Mouse (Mus musculus) ES-E14 (cell line): Measurements from ENCODE around the gene Rrm1.

Source experiments
- CHD2 ChIP-seq: IDR thresholded peaks from 2 replicates; pipeline ENCODE4 v1.6.1; 2014; ENCODE audit warnings: mild to moderate bottlenecking, low read depth, low read length, inconsistent platforms
- HCFC1 ChIP-seq: IDR thresholded peaks from 2 replicates; pipeline ENCODE4 v1.6.1; 2012; ENCODE audit warnings: low read length, inconsistent platforms, borderline replicate concordance; ENCODE audit not compliant: insufficient read depth
- MAFK ChIP-seq: IDR thresholded peaks from 2 replicates; pipeline ENCODE4 v1.6.1; 2014; ENCODE audit warnings: mild to moderate bottlenecking, low read depth, low read length, inconsistent platforms; ENCODE audit not compliant: insufficient read depth

- no peak for TF ChIP-seq CHD2
- no peak for TF ChIP-seq MAFK
- TF ChIP-seq HCFC1 = no peak
These were observed 75.5 kb downstream of the Rrm1 start for GRCm38 (mm10) chr7:102517051-102517335.
